Mouse (Mus musculus): ENCODE measurements around the gene Gm9837.

Gene Gm9837

DNA sequence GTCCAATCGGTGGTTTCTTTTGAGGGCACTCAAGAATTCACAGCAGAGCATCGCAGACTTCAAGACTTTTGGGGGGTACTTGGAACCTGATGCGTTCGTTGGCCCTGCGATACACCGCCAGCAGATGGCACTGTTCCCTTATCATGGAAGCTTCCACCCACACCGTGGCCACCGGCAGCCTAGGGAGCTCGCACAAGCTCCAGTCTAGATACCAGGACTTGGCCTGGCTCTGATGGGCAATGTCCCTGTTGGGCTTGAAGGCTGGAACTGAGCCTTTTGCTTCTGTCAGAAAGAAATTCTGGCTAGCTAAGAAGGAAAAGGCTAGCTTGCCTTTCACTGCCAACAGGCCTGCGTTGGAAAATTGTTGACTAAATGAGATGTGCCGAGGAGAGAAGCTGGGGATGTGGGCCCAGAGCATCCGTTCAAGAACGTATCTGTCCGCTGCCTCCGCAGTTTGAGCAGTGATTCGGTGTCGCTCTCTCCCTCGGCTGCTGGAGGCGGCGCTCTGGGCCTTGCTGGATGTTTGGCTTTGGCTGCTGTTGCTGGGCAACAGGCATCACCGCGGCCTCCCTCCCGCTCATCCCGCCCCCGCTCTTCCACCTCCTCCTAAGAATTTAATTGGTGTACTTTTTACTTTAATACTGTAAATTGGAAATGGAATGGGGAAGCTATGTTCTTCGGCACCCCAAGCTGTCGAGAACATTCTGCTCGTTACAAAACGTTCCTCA lies at the start of gene Gm9837:
TSS of gene Gm9837 (minus strand) at position 512 of the 728 bp plus-strand sequence.
- peak; percentile 86 to 92 for DNase-seq (ENCODE audit: low spot score in 2 of 2)

DNA sequence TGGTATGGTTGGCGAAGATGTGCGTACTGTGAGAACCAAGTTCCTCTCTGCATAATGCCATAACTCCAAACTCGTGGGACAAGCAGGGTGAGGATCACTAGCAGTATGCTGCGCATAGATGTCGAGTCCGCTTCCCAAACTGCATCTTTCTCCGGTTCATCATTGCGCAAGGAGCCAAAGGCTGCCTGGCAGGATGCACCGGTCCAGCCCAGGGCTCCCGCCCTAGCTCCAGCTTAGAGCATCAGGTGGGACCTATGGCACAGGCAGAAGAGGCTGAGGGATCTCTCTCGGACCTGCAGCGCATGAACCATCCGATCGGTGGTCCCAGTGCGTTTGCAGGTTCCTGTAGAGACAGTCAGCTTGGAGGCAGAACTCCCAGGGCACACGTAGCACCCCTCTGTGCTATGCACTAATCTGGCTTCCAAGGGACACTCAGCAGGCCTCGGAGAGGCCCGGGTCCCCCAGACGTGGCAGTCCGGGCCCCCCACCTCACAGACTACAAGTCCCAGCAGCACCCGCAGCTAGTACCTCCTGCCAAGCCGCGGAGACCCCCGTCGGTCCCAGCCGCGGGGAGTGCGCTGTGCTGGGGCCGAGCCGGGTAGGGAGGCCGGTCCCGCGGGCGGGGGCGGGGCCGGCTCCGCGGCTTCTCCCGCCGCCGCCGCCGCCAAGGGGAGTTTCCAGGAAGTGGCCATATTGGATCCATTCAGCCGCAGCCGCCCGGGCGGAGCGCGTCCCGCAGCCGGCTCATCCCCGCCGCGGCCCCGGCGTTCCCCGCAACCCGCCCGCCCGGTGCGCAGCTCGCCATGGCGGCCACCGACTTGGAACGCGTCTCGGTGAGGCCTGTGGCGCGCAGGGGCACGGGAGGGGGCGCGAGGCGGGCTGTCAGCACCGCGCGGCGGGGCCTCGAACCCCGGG lies 49.2 kb upstream of the Gm9837 start, which contains the start of gene Sept8:
TSS of gene Sept8 (plus strand) at position 51 of the 915 bp plus-strand sequence.
- DNase-seq (ENCODE audit: low spot score in 2 of 2), result peak; percentile 59 to 62

DNA sequence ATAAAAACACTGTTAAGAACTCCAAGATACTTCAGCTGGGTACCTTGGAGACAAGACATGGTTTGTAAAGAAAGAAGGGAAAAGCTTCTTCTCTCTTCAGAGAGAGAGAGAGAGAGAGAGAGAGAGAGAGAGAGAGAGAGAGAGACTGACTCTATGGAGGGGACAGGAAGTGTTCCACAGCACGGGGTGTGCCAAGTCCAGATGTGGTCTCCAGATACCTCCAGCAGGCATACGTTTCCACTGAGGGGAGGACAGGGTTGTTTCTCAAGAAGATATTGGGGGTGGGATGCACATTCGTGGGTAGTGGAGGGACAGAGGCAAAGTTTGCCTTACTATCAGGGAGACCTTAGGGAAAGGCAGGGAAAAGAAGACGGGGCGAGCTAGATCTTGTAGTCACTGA lies 48.5 kb upstream of the Gm9837 start:
- DNase-seq (ENCODE audit: low spot score in 2 of 2), result no peak

DNA sequence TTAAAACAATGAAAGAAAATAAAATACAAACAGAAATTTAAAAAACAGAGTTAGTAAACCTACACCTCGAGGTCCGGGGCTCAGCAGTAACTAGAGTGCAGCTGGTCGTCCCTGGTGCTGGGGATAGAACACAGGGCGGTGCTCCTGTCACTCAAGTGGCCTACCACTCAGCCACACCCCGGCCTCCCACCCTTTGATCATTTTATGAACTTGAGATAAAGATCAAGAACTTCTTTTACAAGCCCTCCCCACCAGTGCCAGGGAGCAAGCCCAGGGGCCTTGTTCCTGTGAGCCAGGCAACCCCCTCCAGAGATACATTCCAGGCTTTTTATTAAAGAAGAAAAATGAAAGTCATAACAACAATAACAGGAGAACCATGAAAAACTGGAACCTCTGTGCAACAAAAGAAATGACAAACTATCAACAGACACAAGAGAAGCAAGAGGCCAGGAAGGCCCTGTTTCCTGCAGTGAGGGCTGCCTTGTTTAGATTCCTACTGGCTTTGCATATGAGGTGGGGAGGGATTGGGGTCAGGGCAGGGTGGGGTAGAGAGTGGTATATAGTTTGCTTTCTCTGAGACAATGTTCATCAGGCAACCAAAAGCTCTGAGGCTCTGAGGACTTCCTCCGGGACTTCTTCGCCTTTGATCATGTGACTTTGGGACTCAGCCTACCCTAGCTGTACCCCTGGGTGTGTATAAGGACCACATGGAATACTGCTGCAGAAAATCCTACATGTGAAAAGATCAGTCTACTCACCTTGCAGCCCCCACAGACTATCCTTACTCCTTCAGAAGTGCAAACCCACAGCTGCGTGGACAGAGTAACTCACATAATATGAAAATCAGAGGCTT lies 46.7 kb upstream of the Gm9837 start:
- no peak for DNase-seq (ENCODE audit: low spot score in 2 of 2)

DNA sequence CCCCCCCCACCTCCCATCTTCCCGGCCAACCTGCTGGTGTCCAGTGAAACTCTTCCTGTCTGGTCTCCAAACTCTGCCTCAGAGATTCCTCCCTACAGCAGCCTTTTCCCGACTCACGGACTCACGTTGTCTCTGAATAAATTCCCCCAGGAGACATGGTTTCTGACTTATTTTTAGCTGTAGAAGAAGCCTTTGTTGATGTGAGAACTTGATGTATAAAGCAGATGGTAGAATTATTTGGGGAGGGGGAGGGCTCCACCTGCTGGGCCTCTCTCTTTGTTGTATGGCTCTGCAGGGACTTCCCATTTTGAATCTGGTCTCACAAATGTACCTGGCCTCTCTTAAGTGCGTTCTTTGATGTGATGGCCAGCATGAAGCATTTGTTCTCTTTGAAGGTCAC lies 40.1 kb upstream of the Gm9837 start:
- DNase-seq (ENCODE audit: low spot score in 2 of 2), result no peak

DNA sequence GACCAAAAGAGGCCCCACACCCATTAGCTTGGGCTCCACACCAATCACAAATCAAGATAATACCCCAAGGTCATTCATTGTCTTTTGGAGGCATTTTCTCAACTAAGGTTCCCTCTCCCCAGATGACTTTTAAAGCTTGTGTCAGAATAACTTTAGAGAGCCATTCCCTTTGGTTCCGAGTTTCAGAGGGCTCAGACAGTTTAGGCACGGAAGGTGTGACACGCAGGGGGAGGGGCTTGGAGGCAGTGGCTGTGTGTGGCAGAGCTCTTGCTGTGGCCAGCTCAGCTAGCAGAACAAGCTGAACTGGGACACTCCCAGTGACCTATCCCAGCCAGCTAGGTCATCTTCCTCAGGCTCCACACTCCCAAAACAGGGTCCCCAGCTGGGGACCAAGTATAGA lies 38.3 kb upstream of the Gm9837 start:
- DNase-seq (ENCODE audit: low spot score in 2 of 2), result no peak

DNA sequence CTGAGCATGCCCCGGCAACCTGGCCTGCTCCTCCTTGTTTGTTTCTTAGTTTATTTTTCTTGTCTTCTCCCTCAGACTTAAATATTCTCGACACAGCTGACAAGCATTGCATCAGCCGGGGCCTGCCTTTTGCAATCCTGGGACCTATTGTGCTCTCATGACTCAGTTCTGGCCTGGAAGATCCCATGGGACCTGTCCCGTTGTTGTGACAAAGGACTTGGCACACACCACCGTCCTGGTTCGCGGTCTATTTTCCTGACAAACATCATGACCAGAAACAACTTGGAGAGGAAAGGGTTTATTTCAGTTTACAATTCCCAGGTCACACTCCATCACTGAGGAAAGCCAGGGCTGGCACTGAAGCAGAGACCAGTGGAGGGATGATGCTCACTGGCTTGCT lies 37.9 kb upstream of the Gm9837 start:
- no peak for DNase-seq (ENCODE audit: low spot score in 2 of 2)

DNA sequence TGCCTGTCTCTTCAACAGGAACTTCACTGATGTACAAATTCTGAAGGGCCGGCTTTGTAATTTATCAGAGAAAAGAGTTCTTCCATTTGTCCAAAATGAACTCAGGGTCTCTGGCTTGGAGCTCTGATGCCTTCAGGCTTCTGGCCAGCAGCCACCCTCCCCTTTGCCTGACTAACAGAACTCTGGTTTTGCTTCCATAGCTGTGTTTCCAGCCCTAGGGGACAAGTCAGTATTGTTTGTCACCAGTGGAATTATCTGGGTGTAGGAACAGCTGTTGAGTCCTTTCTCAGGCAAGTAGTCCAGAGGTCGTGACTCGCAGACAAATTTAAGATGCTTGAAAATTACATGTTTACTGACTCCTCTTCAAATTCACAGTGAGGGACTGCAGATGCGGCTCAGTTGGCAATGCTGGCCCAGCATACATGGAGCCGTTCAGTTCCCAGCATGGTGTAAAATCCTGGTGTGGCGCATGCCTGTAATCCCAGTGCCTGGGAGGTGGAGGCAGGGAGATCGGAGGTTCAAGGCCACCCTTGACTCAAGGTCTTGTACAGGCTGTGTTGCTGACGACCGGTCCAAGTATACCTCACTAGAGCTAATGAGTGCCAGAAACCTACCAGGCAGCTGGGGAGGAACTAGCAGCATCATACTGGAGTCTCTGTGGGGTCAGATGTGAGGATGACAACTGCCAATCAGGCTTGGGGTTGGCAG lies 37.0 kb upstream of the Gm9837 start:
- no peak for DNase-seq (ENCODE audit: low spot score in 2 of 2)

DNA sequence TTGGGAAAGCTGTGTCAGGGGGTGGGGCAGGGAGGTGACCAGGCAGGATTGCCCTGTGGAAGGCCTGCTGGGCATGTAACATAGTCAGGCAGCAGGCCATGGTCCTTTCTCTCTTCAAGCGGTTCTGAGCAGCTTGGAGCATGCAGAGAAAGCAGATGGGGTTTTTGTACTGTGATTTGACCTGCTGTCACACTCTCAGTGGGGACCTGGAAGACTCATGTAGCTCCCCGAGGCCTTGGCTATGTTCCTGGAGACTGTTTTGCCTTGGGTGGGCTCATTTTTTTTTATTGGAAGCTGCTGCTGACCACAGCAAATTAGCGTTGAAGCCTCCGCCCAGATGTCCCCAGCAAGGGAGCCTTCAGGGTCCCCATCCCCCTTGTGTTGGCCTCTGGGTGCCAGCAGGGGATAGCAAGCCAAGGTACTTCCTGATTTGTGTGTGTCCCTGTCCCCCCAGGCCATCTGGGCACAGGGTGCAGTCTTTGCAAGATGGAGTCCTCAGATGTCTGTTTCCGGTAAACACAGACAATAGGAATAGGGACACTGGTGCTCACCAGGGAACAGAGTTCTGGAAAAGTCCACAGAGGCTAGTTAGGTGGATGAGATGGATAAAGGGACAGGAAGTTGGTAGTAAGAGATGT lies 34.9 kb upstream of the Gm9837 start:
- DNase-seq (ENCODE audit: low spot score in 2 of 2), result no peak

DNA sequence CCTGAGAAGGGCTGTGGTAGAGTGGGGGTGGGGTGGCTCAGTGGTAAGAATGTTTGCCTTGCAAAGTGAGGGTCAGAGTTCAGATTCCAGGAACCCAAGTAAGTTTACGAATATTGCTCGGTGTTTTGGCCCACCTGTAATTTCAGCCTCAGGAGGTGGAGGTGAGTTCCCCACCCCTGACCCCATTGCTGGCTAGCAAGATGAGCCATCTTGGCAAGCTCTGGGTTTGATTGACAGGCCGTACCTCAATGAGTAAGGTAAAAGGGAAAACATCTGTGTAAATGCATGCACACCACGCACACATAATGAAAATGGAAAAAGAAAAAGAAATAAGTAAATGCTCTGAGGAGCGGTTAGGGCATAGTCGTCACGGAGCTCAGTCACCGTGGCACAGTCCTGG lies 34.1 kb upstream of the Gm9837 start:
- no peak for DNase-seq (ENCODE audit: low spot score in 2 of 2)

DNA sequence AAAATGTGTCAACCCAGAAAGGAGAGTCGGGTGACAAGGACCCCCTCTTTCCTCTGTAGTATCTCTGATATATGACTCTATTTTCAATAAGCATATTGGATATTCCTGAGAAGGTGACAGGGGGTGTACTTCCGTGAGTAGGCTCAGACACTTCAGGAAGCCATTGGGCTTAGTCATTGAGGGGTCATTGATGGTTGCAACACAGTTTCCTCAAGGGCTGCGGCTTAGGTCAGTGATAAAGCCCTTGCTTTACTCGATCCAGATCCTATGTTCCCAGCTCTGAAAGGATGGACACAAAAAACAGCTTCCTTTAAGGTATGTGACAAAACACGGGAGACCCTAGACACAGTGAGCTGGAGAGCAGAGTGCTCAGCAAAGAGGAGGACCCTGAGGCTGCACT lies 33.5 kb upstream of the Gm9837 start:
- no peak for DNase-seq (ENCODE audit: low spot score in 2 of 2)

DNA sequence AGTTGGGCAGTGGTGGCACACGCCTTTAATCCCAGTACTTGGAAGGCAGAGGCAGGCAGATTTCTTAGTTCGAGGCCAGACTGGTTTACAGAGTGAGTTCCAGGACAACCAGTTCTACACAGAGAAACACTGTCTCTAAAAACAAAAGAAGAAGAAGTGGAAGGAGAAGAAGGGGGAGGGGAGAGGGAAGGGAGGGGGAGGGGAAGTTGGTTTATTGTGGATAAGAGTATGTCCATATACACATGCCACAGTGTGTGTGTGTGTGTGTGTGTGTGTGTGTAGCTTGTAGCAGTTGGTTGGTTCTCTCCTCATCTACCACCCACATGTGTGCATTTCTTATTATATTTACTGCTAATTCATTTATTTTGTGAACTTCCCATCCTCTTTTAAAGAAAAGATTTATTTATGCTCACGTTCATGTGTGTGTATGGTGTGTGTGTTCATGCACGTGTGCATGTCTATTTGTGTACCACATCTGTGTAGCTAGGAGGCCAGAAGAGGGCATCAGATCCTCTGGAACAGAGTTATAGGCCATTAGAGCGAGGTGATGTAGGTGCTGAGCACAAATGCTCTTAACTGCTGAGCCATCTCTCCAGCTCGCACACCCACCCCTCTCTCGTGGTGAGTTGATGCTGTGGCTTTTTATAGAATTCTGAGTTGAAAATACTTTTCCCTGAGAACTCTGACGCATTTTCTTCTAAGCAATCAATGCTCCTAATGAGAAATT lies 31.9 kb upstream of the Gm9837 start:
- no peak for DNase-seq (ENCODE audit: low spot score in 2 of 2)

DNA sequence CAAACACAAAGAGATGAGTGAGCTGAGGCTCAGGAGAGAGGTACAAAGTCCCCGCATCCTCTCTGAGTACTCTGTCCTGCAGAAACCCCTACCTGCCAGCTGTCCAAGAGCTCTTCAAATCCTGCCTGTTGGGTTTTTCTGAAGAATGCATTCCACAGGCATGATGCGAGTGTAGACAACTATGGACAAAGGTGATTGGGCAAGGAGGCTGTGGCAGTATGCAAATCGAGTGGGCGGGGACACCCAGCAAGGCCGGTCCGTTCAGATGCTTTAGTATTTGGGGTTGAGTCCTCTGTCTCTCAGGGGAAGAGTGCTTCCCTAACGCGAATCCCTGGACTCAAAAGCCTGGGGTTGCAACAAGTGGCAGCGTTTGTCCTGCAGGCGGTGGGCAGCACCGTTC lies 30.3 kb upstream of the Gm9837 start:
- DNase-seq (ENCODE audit: low spot score in 2 of 2), result no peak

DNA sequence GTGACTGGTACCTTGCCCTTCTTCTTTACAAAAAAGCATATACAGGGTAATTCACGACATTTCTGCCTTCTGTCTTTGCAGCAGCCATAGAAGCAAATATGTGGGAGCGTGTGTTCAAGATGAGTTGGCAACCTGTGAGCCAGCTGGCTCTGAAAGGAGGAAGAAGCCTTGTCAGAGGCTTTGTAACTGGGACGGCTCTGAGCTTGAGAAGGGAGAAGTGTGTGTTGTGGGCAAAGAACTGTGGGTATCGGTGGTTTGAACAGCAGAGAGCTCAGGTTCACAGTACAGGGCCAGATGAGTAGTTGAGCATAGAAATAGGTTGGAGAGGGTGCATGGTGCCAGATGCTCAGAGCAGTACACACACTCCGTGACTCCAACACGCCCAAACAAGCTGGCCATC lies 26.7 kb upstream of the Gm9837 start:
- peak; percentile 34 to 35 for DNase-seq (ENCODE audit: low spot score in 2 of 2)

DNA sequence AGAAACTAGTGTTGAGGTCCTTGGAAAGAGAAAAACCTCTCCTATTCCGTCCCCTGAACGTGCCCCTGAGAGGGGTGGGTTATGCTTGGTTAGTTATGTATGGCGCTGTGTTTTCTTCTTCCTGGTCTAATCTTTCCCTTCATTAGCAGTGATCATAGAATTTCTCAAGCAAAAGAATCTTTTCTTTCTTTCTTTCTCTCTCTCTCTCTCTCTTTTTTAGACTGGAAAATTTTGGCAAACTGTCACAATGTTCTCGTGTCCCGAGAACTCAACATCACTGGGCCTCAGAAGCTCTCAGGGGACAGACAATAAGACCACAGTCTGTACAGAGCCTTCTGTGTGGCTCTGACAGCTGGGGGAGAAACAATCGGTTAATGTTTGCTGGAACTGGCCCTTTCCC lies 25.1 kb upstream of the Gm9837 start:
- DNase-seq (ENCODE audit: low spot score in 2 of 2), result no peak

DNA sequence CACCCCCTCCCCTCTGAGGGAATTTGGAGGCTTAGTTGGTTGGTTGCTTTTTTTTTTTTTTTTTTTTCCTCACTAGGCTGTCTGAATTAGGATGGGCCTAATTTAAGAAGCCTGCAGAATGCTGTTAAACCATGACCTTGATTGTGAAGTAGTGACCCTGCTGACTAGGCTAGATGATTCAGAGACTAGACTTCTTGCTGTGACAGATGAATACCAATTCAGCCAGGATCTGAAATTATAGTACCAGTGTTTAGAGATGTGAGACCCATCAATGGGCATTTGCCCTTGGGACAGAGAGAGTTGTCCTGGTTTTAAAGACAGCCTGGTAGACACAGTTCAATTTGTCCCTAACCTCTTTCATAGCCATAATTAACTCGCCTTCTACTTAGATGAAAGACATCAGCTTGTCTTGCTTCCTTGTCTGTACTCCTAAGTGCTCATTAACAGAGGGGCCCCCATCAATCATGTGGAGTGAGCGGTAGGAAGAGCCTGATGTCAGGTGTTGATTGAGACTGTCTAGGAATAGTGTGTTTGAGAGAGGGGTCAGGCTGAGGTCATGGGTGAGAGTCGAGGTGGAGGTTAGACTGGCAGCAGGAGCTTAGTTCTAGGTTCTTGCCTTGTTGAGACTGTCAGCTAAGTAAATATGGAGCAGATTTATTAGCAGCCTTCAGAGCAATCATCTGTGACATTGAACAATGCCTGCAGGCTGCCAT lies 23.1 kb upstream of the Gm9837 start:
- no peak for DNase-seq (ENCODE audit: low spot score in 2 of 2)

DNA sequence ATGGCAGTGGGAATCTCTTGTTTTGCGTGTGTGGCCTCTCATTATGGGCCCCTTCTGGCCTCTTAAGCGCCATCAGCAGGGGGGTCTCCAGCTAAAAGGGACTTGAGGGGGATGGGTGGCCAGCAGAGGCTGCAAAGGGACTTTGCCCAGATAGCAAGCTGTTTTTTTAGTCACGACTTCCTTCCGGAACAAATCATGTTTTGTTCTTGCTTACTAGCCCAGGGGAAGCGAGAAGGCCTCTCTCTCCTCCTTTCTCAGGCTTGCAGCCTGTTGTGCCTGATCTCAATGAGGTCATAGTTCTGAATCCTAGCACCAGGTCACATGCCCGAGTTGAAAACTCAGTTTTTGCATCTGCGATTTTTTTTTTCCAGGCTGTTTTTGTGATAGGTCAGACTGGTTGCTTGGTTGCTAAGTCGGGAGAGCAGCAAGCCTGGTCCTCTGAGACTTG lies 21.7 kb upstream of the Gm9837 start:
- DNase-seq (ENCODE audit: low spot score in 2 of 2), result no peak

DNA sequence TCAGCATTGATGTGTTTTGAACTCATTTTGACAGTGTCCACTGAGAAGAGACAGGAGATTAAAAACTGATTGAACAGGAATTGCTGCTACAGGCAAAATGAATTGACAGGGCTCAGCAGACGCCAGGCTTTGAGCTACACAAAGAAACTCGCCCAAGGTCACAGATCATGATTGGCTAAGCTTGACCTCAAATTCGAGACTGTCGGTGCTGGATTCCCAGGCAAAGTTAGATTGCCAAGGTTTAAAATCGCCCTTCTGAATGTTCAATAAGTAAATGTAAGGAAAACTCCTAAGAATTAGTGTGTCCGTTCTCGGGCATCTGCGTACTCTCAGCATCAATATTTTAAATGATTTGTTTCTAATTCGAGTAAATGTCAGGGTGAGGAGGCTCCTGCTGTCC lies 19.1 kb upstream of the Gm9837 start:
- DNase-seq (ENCODE audit: low spot score in 2 of 2), result no peak

DNA sequence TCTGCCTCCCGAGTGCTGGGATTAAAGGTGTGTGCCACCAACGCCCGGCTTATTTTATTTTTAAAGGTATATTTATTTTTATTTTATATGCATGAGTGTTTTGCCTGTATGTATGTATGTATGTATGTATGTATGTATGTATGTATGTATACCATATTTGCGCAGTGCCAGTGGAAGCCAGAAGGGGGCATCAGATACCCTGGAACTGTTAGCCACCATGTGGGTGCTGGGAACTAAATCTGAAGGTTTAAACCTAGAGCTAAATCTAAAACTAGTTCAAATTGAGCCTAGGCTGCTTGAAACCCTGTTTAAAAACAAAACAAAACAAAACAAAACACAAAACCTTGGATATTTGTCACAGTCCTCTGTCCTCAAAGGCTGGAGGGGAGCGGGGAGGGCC lies 18.7 kb upstream of the Gm9837 start:
- DNase-seq (ENCODE audit: low spot score in 2 of 2), result no peak

Data from frontal cortex, postnatal 14 days (tissue).